Mouse (Mus musculus) ES-E14 (cell line): ENCODE measurements around the gene Col13a1. TPM values are rescaled to one million over a fixed set of nuclear protein-coding genes. Genes with fewer than 3 reads are reported as not detected.

ENCODE experiments used
- DNase-seq: peaks from one replicate; pipeline ENCODE4 v3.0.0-alpha.2; 2013; ENCODE audit warnings: low read depth, low spot score
- H3K27ac ChIP-seq: 2 replicates; pipeline ENCODE4 v1.5.1; 2012; ENCODE audit warnings: low read depth, mild to moderate bottlenecking, low read length, moderate library complexity, mixed read lengths; ENCODE audit not compliant: poor library complexity, insufficient read depth, severe bottlenecking
- H3K36me3 ChIP-seq: 2 replicates; pipeline ENCODE4 v1.6.1; 2012; ENCODE audit warnings: mild to moderate bottlenecking, low read length, moderate library complexity, mixed read lengths; ENCODE audit not compliant: control insufficient read depth, poor library complexity, insufficient read depth, severe bottlenecking
- H3K4me1 ChIP-seq, 2 experiments: fragments of 150-350 bp in 1 of 2; sonication (generic) in 1 of 2; 2 replicates each; pipeline ENCODE4 v1.6.1; 2012; ENCODE audit warnings: low read length in 2 of 2, mild to moderate bottlenecking in 1 of 2, mixed read lengths in 1 of 2; ENCODE audit not compliant: control insufficient read depth in 2 of 2, insufficient read depth in 2 of 2, poor library complexity in 1 of 2
- H3K4me3 ChIP-seq, 2 experiments: fragments of 150-350 bp in 1 of 2; sonication (generic) in 1 of 2; 2 replicates each; pipeline ENCODE4 v1.5.1; 2012; ENCODE audit warnings: low read length in 2 of 2, low read depth in 1 of 2, mild to moderate bottlenecking in 1 of 2, mixed read lengths in 1 of 2; ENCODE audit not compliant: insufficient read depth in 1 of 2, poor library complexity in 1 of 2, severe bottlenecking in 1 of 2
- H3K9ac ChIP-seq: 2 replicates; pipeline ENCODE4 v1.6.1; 2012; ENCODE audit warnings: low read depth, mild to moderate bottlenecking, low read length, mixed read lengths; ENCODE audit not compliant: poor library complexity, insufficient read depth, severe bottlenecking
- H3K9me3 ChIP-seq: fragments of 150-350 bp; sonication (generic); 2 replicates; pipeline ENCODE4 v1.6.1; 2012; ENCODE audit warnings: low read depth, mild to moderate bottlenecking, low read length; ENCODE audit not compliant: control insufficient read depth, insufficient read depth
- CHD2 ChIP-seq: IDR thresholded peaks from 2 replicates; pipeline ENCODE4 v1.6.1; 2014; ENCODE audit warnings: mild to moderate bottlenecking, low read depth, low read length, inconsistent platforms
- HCFC1 ChIP-seq: IDR thresholded peaks from 2 replicates; pipeline ENCODE4 v1.6.1; 2012; ENCODE audit warnings: low read length, inconsistent platforms, borderline replicate concordance; ENCODE audit not compliant: insufficient read depth
- MAFK ChIP-seq: IDR thresholded peaks from 2 replicates; pipeline ENCODE4 v1.6.1; 2014; ENCODE audit warnings: mild to moderate bottlenecking, low read depth, low read length, inconsistent platforms; ENCODE audit not compliant: insufficient read depth
- ZC3H11A ChIP-seq: IDR thresholded peaks from 2 replicates; pipeline ENCODE4 v1.6.1; 2012; ENCODE audit warnings: low read depth, mild to moderate bottlenecking, inconsistent platforms, low read length, borderline replicate concordance
- ZNF384 ChIP-seq: IDR thresholded peaks from 2 replicates; pipeline ENCODE4 v1.6.1; 2012; ENCODE audit warnings: low read depth, low read length, inconsistent platforms
- in situ Hi-C, 2 experiments: fragments of 600-800 bp; cut with MboI; formaldehyde crosslinking; loops; one replicate each; pipeline ENCODE4 v1.15.1; 2025; ENCODE audit warnings: low sequenced_read_pairs in 2 of 2, inconsistent platforms in 1 of 2; ENCODE audit not compliant: unreplicated experiment in 2 of 2
- total RNA-seq: library from RNA; depleted of rRNA; stranded (reverse); fragments of 300-350 nt; gene quantifications from 2 replicates; pipeline ENCODE4 v1.2.3, GENCODE M21; 2012

Col13a1 gene
- total RNA-seq, 1 experiment = 4.7 TPM

DNA sequence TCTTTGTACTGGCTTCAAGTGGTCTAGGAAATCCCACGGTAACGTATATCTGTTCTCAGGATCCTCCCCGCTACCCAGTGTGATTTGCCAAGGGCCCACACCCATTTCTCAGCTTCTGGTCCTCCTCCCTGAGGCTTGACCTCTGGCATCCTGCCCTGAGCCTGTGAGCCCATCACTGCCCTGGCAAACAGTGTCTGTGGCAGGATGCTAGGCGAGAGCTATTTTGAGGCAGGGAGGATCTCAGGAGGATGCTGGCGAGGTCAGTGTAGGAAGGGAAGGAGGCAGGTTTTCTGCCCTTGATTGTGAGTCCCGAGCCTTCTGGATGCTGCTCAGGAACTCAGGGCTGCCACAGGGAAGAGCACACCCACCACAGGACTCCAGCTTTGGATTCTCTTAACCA lies 22.2 kb downstream of the Col13a1 start:
- H3K9ac ChIP-seq = no peak overlapping the region
- in situ Hi-C loops = no loop called here
- no peaks in the 10 kb centered on the region for H3K9me3 ChIP-seq
- TF ChIP-seq ZC3H11A (no peak), ZNF384 (no peak)
- no peaks in the 10 kb centered on the region for H3K4me1 ChIP-seq
- no peak overlapping the region for H3K27ac ChIP-seq
- H3K4me3 ChIP-seq = no peak overlapping the region
- DNase-seq = no peak
- H3K36me3 ChIP-seq = no peaks in the 10 kb centered on the region

DNA sequence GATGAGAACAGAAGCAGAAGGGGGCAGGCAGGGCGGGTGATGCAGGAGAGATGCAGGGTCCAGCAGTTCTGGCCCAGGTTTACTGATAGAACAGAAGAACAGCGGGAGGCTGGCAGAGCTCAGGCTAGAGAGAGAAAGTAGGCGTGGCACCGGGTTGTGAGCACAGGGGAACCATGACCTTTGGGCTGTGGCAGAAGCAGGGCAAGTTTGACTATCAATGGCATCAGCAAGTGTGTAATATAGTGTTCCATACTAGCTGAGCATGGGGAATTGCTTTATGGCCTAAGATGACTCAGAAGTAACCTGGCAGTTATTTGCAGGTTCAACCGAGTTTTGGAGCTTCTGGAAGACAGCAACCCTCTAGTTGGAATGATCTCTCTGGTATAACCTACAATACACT lies 25.0 kb downstream of the Col13a1 start:
- TF ChIP-seq HCFC1 (no peak), CHD2 (no peak), ZC3H11A (no peak), MAFK (no peak), ZNF384 (no peak)
- H3K9ac ChIP-seq = no peak overlapping the region
- no peak for DNase-seq
- in situ Hi-C loops = no loop called here
- H3K4me3 ChIP-seq = no peak overlapping the region
- no peaks in the 10 kb centered on the region for H3K36me3 ChIP-seq
- H3K4me1 ChIP-seq = no peaks in the 10 kb centered on the region
- H3K27ac ChIP-seq = no peak overlapping the region
- no peaks in the 10 kb centered on the region for H3K9me3 ChIP-seq

GRCm38 (mm10) chr10:61949542-61949941 lies 29.4 kb downstream of the Col13a1 start:
- Histone ChIP-seq H3K9ac (no peak overlapping the region), H3K27ac (no peak overlapping the region), H3K36me3 (no peaks in the 10 kb centered on the region), H3K4me1 (no peaks in the 10 kb centered on the region), H3K9me3 (no peaks in the 10 kb centered on the region), H3K4me3 (no peak overlapping the region)
- no peak for DNase-seq
- no peak for TF ChIP-seq MAFK
- no peak for TF ChIP-seq HCFC1
- no peak for TF ChIP-seq ZNF384
- no peak for TF ChIP-seq ZC3H11A
- TF ChIP-seq CHD2 = no peak
- in situ Hi-C loops = no loop called here

DNA sequence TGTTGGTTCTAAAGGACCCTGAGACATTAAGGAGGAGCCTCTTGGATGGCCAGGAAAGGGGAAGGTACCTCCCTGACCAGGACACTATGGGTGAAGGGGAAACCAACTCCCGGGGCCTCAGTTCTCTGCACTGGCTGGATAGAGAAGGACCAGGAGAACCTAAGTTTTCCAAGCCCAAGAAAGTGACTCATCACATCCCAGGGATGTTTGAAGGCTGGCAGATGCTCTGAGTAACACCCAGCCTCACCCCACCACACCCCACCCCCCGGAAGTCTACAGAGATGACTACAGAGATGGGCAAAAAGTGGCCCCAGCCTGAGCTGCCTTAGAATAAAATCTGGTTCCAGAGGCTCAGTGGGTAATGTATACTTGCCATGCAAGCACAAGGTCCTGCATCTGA lies 34.5 kb downstream of the Col13a1 start:
- H3K9ac ChIP-seq = no peak overlapping the region
- H3K4me1 ChIP-seq = no peaks in the 10 kb centered on the region
- in situ Hi-C loops = no loop called here
- no peak overlapping the region for H3K27ac ChIP-seq
- no peaks in the 10 kb centered on the region for H3K36me3 ChIP-seq
- H3K4me3 ChIP-seq = no peak overlapping the region
- H3K9me3 ChIP-seq = no peaks in the 10 kb centered on the region
- TF ChIP-seq MAFK (no peak), ZC3H11A (no peak), ZNF384 (no peak), HCFC1 (no peak), CHD2 (no peak)
- no peak for DNase-seq

DNA sequence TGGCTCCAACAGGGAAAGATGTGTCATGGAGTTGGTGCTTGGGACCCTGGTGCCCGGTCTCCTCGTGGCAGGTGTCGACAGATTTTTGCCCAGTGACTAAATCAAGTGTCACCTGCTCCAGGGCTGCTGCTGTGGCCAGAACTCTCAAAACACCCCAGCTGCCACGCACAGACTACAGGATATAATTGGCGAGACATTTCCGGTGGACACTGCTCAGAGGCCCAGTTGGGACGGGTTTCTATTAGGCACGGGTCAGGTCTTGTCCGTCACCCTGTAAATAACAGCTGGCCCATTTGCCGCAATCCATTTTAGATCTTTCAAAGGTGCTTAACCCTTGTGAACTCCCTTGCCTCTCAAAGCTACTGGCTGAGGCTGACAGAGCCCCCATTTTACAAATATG lies 35.4 kb downstream of the Col13a1 start:
- Histone ChIP-seq H3K36me3 (no peaks in the 10 kb centered on the region), H3K9me3 (no peaks in the 10 kb centered on the region), H3K4me3 (no peak overlapping the region), H3K9ac (no peak overlapping the region), H3K27ac (no peak overlapping the region), H3K4me1 (no peaks in the 10 kb centered on the region)
- DNase-seq = no peak
- in situ Hi-C loops = no loop called here
- TF ChIP-seq CHD2 (no peak), ZNF384 (no peak), MAFK (no peak), HCFC1 (no peak), ZC3H11A (no peak)
